Mouse (Mus musculus): ENCODE measurements at regions not wholly inside any gene's neighbourhood (a gene's known extent, or its start where the extent isn't known, plus 50 kb on each side); places are given as distances from the start of the nearest gene placed in this dataset.
A peak's percentile ranks its signal among the peaks of the same experiment; 100 is the strongest.

- no peaks in the 10 kb centered on the region; the same call in 1 of the 2 replicates for H3K4me1 ChIP-seq (ENCODE audit: control insufficient read depth, insufficient read depth, low read length)
- H3K27ac ChIP-seq (ENCODE audit: insufficient read depth, low read depth, low read length): peak overlapping the region; percentile 61
- no peaks in the 10 kb centered on the region for H3K27me3 ChIP-seq (replicated peaks; ENCODE audit: control insufficient read depth, insufficient read depth, low read length)
- H3K4me3 ChIP-seq (ENCODE audit: insufficient read depth, low read depth, low read length): no peak overlapping the region
- 76% methylated on average over 2 of the region's 2 CpGs for WGBS
- no peak for DNase-seq
- no peaks in the 10 kb centered on the region for H3K36me3 ChIP-seq (ENCODE audit: control insufficient read depth, insufficient read depth, low read length)
- TF ChIP-seq CTCF (conservative IDR thresholded peaks at IDR 0.05; ENCODE audit: insufficient read depth, insufficient read length, low read depth, low read length): no peak
- no peak for TF ChIP-seq POLR2A (IDR thresholded peaks at IDR 0.05; ENCODE audit: low read depth, low read length)
Measured at GRCm38 (mm10) chrX:167033091-167033490, 176.0 kb downstream of the Tmsb4x start.

- DNase-seq: peak; percentile 52
- Histone ChIP-seq H3K4me1 (ENCODE audit: control insufficient read depth, insufficient read depth, low read length) (no peaks in the 10 kb centered on the region; the same call in 1 of the 2 replicates), H3K4me3 (ENCODE audit: insufficient read depth, low read depth, low read length) (no peak overlapping the region), H3K36me3 (ENCODE audit: control insufficient read depth, insufficient read depth, low read length) (no peaks in the 10 kb centered on the region), H3K27ac (ENCODE audit: insufficient read depth, low read depth, low read length) (peak overlapping the region; percentile 61), H3K27me3 (replicated peaks; ENCODE audit: control insufficient read depth, insufficient read depth, low read length) (no peaks in the 10 kb centered on the region)
- TF ChIP-seq CTCF (conservative IDR thresholded peaks at IDR 0.05; ENCODE audit: insufficient read depth, insufficient read length, low read depth, low read length) (no peak), POLR2A (IDR thresholded peaks at IDR 0.05; ENCODE audit: low read depth, low read length) (no peak)
- WGBS: 17% methylated on average over 3 of the region's 3 CpGs
Measured at GRCm38 (mm10) chrX:167032586-167032985, 176.5 kb downstream of the Tmsb4x start.

GRCm38 (mm10) chrX:167031543-167031942 is 177.6 kb downstream of the Tmsb4x start:
- no peak for DNase-seq
- H3K4me3 ChIP-seq (ENCODE audit: insufficient read depth, low read depth, low read length): no peak overlapping the region
- WGBS: 75% methylated on average over 2 of the region's 2 CpGs
- H3K4me1 ChIP-seq (ENCODE audit: control insufficient read depth, insufficient read depth, low read length): no peaks in the 10 kb centered on the region; the same call in 1 of the 2 replicates
- no peaks in the 10 kb centered on the region for H3K36me3 ChIP-seq (ENCODE audit: control insufficient read depth, insufficient read depth, low read length)
- H3K27me3 ChIP-seq (replicated peaks; ENCODE audit: control insufficient read depth, insufficient read depth, low read length): no peaks in the 10 kb centered on the region
- TF ChIP-seq POLR2A (IDR thresholded peaks at IDR 0.05; ENCODE audit: low read depth, low read length): no peak
- TF ChIP-seq CTCF (conservative IDR thresholded peaks at IDR 0.05; ENCODE audit: insufficient read depth, insufficient read length, low read depth, low read length): no peak
- peak overlapping the region; percentile 71; the same call in 1 of the 2 replicates for H3K27ac ChIP-seq (ENCODE audit: insufficient read depth, low read depth, low read length)

- DNase-seq: no peak
- WGBS: 61% methylated on average over 2 of the region's 2 CpGs
- H3K27ac ChIP-seq (ENCODE audit: insufficient read depth, low read depth, low read length): no peak overlapping the region
- TF ChIP-seq POLR2A (IDR thresholded peaks at IDR 0.05; ENCODE audit: low read depth, low read length) (no peak), CTCF (conservative IDR thresholded peaks at IDR 0.05; ENCODE audit: insufficient read depth, insufficient read length, low read depth, low read length) (no peak)
- H3K4me3 ChIP-seq (ENCODE audit: insufficient read depth, low read depth, low read length): no peak overlapping the region
- no peaks in the 10 kb centered on the region for H3K27me3 ChIP-seq (replicated peaks; ENCODE audit: control insufficient read depth, insufficient read depth, low read length)
- no peaks in the 10 kb centered on the region for H3K36me3 ChIP-seq (ENCODE audit: control insufficient read depth, insufficient read depth, low read length)
- H3K4me1 ChIP-seq (ENCODE audit: control insufficient read depth, insufficient read depth, low read length): no peaks in the 10 kb centered on the region
Measured at GRCm38 (mm10) chrX:167015602-167016001, 193.5 kb downstream of the Tmsb4x start.

- DNase-seq: no peak
- no peaks in the 10 kb centered on the region for H3K4me1 ChIP-seq (ENCODE audit: control insufficient read depth, insufficient read depth, low read length)
Measured at GRCm38 (mm10) chrX:167014322-167014721, 194.8 kb downstream of the Tmsb4x start.

GRCm38 (mm10) chrX:167012891-167013290 is 196.2 kb downstream of the Tmsb4x start:
- TF ChIP-seq POLR2A (IDR thresholded peaks at IDR 0.05; ENCODE audit: low read depth, low read length) (no peak), CTCF (conservative IDR thresholded peaks at IDR 0.05; ENCODE audit: insufficient read depth, insufficient read length, low read depth, low read length) (no peak)
- WGBS: 67% methylated on average over 4 of the region's 4 CpGs
- H3K4me1 ChIP-seq (ENCODE audit: control insufficient read depth, insufficient read depth, low read length): no peaks in the 10 kb centered on the region

More at GRCm38 (mm10) chrX:167014322-167014721, 194.8 kb downstream of the Tmsb4x start:
- Histone ChIP-seq H3K27me3 (replicated peaks; ENCODE audit: control insufficient read depth, insufficient read depth, low read length) (no peaks in the 10 kb centered on the region), H3K27ac (ENCODE audit: insufficient read depth, low read depth, low read length) (no peak overlapping the region), H3K4me3 (ENCODE audit: insufficient read depth, low read depth, low read length) (no peak overlapping the region), H3K36me3 (ENCODE audit: control insufficient read depth, insufficient read depth, low read length) (no peaks in the 10 kb centered on the region)
- TF ChIP-seq CTCF (conservative IDR thresholded peaks at IDR 0.05; ENCODE audit: insufficient read depth, insufficient read length, low read depth, low read length) (no peak), POLR2A (IDR thresholded peaks at IDR 0.05; ENCODE audit: low read depth, low read length) (no peak)
- 57% methylated on average over 2 of the region's 2 CpGs for WGBS

GRCm38 (mm10) chrX:167011977-167012542 is 197.1 kb downstream of the Tmsb4x start:
- H3K4me3 ChIP-seq (ENCODE audit: insufficient read depth, low read depth, low read length): no peak overlapping the region
- no peak overlapping the region for H3K27ac ChIP-seq (ENCODE audit: insufficient read depth, low read depth, low read length)
- 74% methylated on average over 1 of the region's 1 CpGs for WGBS
- no peaks in the 10 kb centered on the region for H3K36me3 ChIP-seq (ENCODE audit: control insufficient read depth, insufficient read depth, low read length)
- no peak for DNase-seq
- H3K27me3 ChIP-seq (replicated peaks; ENCODE audit: control insufficient read depth, insufficient read depth, low read length): no peaks in the 10 kb centered on the region
- TF ChIP-seq POLR2A (IDR thresholded peaks at IDR 0.05; ENCODE audit: low read depth, low read length) (no peak), CTCF (conservative IDR thresholded peaks at IDR 0.05; ENCODE audit: insufficient read depth, insufficient read length, low read depth, low read length) (no peak)
- no peaks in the 10 kb centered on the region for H3K4me1 ChIP-seq (ENCODE audit: control insufficient read depth, insufficient read depth, low read length)

More at GRCm38 (mm10) chrX:167012891-167013290, 196.2 kb downstream of the Tmsb4x start:
- H3K27me3 ChIP-seq (replicated peaks; ENCODE audit: control insufficient read depth, insufficient read depth, low read length): no peaks in the 10 kb centered on the region
- no peak overlapping the region for H3K4me3 ChIP-seq (ENCODE audit: insufficient read depth, low read depth, low read length)
- H3K36me3 ChIP-seq (ENCODE audit: control insufficient read depth, insufficient read depth, low read length): no peaks in the 10 kb centered on the region
- no peak overlapping the region for H3K27ac ChIP-seq (ENCODE audit: insufficient read depth, low read depth, low read length)
- no peak for DNase-seq

All from kidney, adult 2 months (tissue).